Mouse (Mus musculus): ENCODE results near the gene Slc4a4.

The Slc4a4 gene

GRCm38 (mm10) chr5:89209973-89210703, 323.5 kb downstream of the Slc4a4 start:
- CTCF ChIA-PET = no interaction called here

DNA sequence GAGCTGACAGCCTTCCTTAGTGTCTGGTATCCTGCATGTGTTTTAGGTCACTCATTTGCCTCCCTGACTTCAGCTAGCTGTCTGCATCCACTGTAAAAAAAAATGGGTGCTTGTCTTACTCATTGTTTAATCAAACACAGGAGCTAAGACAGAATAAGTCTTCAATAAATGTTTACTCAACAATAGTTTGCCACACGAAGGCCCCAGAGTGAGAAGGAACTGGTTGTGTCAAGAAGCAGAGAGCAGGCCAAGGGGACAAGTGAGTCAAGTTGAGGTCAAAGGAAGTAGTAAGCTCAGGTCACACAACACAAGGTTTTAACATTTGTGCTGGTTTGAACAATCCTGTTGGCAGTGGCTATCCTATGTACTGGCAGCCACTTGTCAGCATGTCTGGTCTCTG, 324.4 kb downstream of the Slc4a4 start:
- POLR2A ChIA-PET = no interaction called here
- CTCF ChIA-PET = no interaction called here

More at GRCm38 (mm10) chr5:89209973-89210703, 323.5 kb downstream of the Slc4a4 start:
- POLR2A ChIA-PET = no interaction called here

- ChIA-PET POLR2A (no interaction called here), CTCF (no interaction called here)
Measured at GRCm38 (mm10) chr5:89218222-89218621, 331.6 kb downstream of the Slc4a4 start.

GRCm38 (mm10) chr5:89218709-89219108, 332.1 kb downstream of the Slc4a4 start:
- ChIA-PET POLR2A (interaction anchor here in 1 of 4 experiments (0.9 kb wide), 1 partner anchor 15 kb away, joined by 3 read pairs; no protein-coding TSS in a partner anchor), CTCF (no interaction called here)

GRCm38 (mm10) chr5:89221658-89222057, 335.0 kb downstream of the Slc4a4 start:
- POLR2A ChIA-PET = no interaction called here

DNA sequence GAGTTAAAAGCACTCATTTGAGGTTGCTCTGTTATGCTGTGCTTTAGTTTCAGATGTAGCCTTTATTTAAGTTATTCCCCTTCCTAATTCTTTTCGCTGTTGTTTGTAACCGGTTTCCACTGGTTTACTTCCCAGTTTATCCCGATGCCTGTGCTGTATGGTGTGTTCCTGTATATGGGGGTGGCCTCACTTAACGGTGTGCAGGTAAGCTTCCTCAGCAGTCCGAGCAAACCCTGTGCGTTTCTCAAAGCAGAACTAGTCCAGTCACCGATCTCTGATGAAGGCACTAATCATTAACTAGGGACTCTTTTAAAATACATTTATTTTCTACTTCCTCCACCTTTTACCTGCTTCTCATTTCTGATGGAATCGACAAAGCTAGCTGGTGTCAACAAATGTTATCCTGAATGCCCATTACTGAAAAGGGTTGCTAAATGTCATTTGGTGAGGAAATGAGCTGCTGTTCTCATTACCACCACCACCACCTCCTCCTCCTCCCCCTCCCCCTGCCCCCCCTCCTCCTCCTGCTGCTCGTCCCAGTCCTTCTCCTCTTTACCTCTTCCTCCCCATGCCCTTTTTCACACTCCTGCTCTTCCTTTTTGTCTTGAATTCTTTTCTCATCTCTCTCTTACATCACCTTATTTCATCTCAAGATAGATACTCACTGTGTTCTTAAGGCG, 336.6 kb downstream of the Slc4a4 start:
- CTCF ChIA-PET = interaction anchor here in 2 of 4 experiments (0.5 to 1.0 kb wide), 3 partner anchors 78 to 296 kb away, joined by 3 to 4 read pairs (median 3); no protein-coding TSS in a partner anchor
- POLR2A ChIA-PET = no interaction called here

More at GRCm38 (mm10) chr5:89221658-89222057, 335.0 kb downstream of the Slc4a4 start:
- CTCF ChIA-PET = interaction anchor here in 3 of 4 experiments (0.6 to 1.4 kb wide), 7 partner anchors 41 to 431 kb away, joined by 3 to 8 read pairs (median 5); no protein-coding TSS in a partner anchor

DNA sequence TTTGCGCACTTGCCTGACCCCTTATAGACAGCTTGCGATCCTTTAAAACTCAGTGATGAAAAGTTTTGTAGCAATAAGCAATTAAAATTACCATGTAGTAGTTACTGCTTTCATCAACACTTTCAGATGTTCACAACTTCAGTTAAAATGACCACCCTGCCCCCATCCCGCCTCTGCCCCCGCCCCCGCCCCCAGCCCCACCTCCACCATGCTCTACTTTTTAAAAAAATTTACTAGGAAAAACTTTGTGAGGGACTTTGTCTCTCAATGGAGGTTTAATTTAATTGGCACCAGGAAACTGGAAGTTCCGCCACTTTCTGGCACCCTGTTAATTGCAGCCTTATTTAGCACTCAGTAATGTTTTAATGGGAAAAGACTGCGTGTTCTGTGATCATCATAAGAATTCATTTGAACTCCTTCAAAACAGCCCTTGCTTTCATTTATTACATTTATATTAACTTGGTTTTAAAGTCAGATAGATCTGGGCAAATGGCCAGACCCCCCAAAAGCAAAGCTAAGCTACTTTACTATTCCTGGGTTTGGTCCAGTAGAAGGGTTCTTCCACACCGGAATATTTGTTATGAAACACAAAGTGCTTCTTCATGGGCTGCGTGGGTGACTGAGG, 337.2 kb downstream of the Slc4a4 start:
- POLR2A ChIA-PET = interaction anchor here in 1 of 4 experiments (1.2 kb wide), 1 partner anchor 331 kb away, joined by 4 read pairs; no protein-coding TSS in a partner anchor
- CTCF ChIA-PET = interaction anchor here in 2 of 4 experiments (0.6 to 1.0 kb wide), 2 partner anchors 79 to 296 kb away, joined by 3 to 4 read pairs; no protein-coding TSS in a partner anchor

GRCm38 (mm10) chr5:89227948-89228347, 341.3 kb downstream of the Slc4a4 start:
- POLR2A ChIA-PET = interaction anchor here in 1 of 4 experiments (0.7 kb wide), 1 partner anchor 666 kb away, joined by 3 read pairs; no protein-coding TSS in a partner anchor

GRCm38 (mm10) chr5:89229606-89230005, 343.0 kb downstream of the Slc4a4 start:
- POLR2A ChIA-PET = no interaction called here
- CTCF ChIA-PET = interaction anchor here in 1 of 4 experiments (1.3 kb wide), 1 partner anchor 438 kb away, joined by 3 read pairs; no protein-coding TSS in a partner anchor

More at GRCm38 (mm10) chr5:89227948-89228347, 341.3 kb downstream of the Slc4a4 start:
- CTCF ChIA-PET = interaction anchor here in 1 of 4 experiments (1.6 to 2.1 kb wide), 2 partner anchors 299 to 436 kb away, joined by 7 to 9 read pairs; no protein-coding TSS in a partner anchor

DNA sequence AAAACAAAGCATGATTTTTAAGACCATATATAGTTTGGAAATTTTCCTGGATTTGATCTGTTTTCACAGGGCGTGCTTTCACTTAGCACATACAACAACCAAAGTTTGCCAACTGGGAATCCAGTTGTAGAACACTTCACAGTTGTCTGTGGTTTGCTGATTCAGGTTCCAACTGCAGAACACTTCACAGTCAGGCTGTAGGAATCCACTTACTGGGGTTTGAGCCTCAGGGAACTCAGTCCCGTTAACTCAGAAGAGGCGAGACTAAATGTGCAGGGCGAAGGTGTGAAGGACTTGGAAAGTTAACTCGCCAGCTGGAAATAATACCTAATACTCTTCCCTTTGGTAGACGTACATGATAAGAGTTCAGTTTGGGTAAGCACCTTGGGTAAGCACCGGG, 345.7 kb downstream of the Slc4a4 start:
- CTCF ChIA-PET = no interaction called here
- POLR2A ChIA-PET = no interaction called here

DNA sequence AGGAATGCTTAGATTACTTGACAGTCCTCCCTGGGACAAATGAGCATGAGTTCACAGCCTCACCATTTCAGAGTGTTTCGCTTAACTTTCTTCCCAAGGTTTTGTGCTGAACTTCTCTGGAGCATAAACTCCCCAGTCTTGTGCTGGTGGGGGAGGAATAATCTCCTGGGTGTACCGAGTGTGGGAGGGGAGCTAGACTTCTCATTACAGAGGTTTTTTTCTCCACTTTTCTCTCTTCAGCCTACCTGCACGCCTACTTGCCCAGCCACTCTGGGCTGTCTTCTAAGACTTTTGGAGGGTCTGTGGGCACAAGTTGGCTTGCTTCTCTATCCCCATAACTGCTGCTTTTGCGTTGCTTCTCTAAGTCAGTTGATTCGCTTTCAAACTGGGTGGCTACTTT, 365.2 kb downstream of the Slc4a4 start:
- ChIA-PET POLR2A (no interaction called here), CTCF (no interaction called here)

DNA sequence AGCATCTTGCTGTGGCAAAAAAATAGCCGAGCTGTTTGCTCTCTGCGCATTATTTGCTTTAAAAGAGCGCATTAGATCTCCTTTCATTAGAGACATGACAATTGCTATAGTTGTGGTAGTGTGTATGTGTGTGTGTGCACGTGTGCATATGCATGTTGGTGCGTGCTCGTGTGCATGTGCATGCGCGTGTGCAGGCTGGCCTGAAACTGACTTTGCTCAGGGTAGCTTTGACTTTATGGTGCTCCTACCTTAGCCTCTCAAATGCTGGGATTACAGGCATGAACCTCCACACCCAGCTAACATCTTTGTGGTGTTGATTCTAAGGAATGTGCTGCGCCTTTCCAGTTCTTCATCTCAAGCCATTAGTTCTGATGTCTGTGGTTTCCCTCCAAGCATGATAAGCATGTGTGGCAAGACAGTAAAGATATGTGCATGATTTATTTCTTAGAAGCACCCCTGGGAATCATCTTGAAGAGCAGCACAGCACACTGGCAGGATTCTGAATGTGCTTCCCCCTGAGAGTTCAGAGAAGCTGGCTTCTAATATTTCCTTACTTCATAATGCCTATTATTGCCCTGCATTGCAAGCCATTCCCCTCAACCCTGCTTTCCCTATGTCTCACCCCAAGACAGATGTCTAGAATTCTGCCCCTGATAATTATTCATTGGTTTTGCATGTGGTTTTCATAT, 373.3 kb downstream of the Slc4a4 start:
- POLR2A ChIA-PET = no interaction called here

GRCm38 (mm10) chr5:89277049-89277448, 390.4 kb downstream of the Slc4a4 start:
- ChIA-PET CTCF (no interaction called here), POLR2A (no interaction called here)

More for the DNA sequence above, 373.3 kb downstream of the Slc4a4 start:
- CTCF ChIA-PET = no interaction called here

- ChIA-PET CTCF (no interaction called here), POLR2A (no interaction called here)
Measured at GRCm38 (mm10) chr5:89277616-89278015, 391.0 kb downstream of the Slc4a4 start.

DNA sequence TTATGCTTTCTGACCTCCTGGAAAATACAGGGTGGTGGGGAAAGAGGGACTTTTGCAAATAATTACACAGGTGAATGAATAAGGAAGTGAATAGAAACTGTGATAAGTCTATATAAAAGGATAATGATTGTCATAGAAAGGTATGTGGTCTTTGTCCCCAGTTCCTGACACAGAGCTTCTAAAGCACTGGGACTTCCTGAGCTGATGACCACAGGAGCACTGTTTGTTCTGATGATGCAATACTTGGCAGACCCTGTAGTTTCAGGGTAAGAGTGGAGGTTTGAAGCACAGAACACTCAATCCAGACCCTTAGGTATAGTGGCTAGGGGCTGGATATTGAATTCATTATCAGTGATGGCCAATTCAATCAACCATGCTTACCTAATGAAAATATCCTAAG, 391.7 kb downstream of the Slc4a4 start:
- CTCF ChIA-PET = no interaction called here
- POLR2A ChIA-PET = no interaction called here

GRCm38 (mm10) chr5:89280312-89280863, 393.8 kb downstream of the Slc4a4 start:
- ChIA-PET POLR2A (no interaction called here), CTCF (no interaction called here)
